Mouse (Mus musculus): ENCODE data around the gene Megf8. TPM values are rescaled to one million over a fixed set of nuclear protein-coding genes. Genes with fewer than 3 reads are reported as not detected.

The Megf8 gene
- polyA plus RNA-seq, 1 experiment from 2014 or later, result 11.3 TPM

- peaks cover 26% of the 10 kb centered on the region for H3K4me1 ChIP-seq (replicated peaks; ENCODE audit: control insufficient read depth, insufficient read depth, low read length)
- H3K36me3 ChIP-seq (ENCODE audit: control insufficient read depth, insufficient read depth, low read length), result no peaks in the 10 kb centered on the region
- no peaks in the 10 kb centered on the region for H3K9me3 ChIP-seq (ENCODE audit: control insufficient read depth, low read length)
- ATAC-seq (ENCODE audit: low FRiP score), result peak; percentile 76
- under 1% methylated on average over 53 of the region's 60 CpGs for WGBS
- H3K4me3 ChIP-seq (ENCODE audit: low read depth, low read length), result peak overlapping the region; percentile 60
- H3K27me3 ChIP-seq (ENCODE audit: control insufficient read depth, insufficient read depth, low read length), result no peaks in the 10 kb centered on the region
- DNase-seq (ENCODE audit: low spot score), result peak; percentile 86
- peak overlapping the region; percentile 81 for H3K9ac ChIP-seq (ENCODE audit: low read depth, low read length)
- peak overlapping the region; percentile 99 for H3K27ac ChIP-seq (ENCODE audit: low read depth, low read length)
- peak overlapping the region; percentile 98 for H3K4me2 ChIP-seq (replicated peaks; ENCODE audit: low read depth, low read length)
Measured at GRCm38 (mm10) chr7:25278341-25279075, 38.5 kb upstream of the Megf8 start.

GRCm38 (mm10) chr7:25279076-25279860 is 37.7 kb upstream of the Megf8 start:
- 0% methylated on average over 38 of the region's 49 CpGs for WGBS
- Histone ChIP-seq H3K4me1 (replicated peaks; ENCODE audit: control insufficient read depth, insufficient read depth, low read length) (peaks cover 33% of the 10 kb centered on the region), H3K36me3 (ENCODE audit: control insufficient read depth, insufficient read depth, low read length) (no peaks in the 10 kb centered on the region), H3K4me2 (replicated peaks; ENCODE audit: low read depth, low read length) (peak overlapping the region; percentile 98), H3K9me3 (ENCODE audit: control insufficient read depth, low read length) (no peaks in the 10 kb centered on the region), H3K4me3 (ENCODE audit: low read depth, low read length) (peak overlapping the region; percentile 60), H3K27ac (ENCODE audit: low read depth, low read length) (peak overlapping the region; percentile 99), H3K27me3 (ENCODE audit: control insufficient read depth, insufficient read depth, low read length) (no peaks in the 10 kb centered on the region), H3K9ac (ENCODE audit: low read depth, low read length) (peak overlapping the region; percentile 81)
- DNase-seq (ENCODE audit: low spot score) (peak; percentile 88), ATAC-seq (ENCODE audit: low FRiP score) (peak; percentile 68)

- Histone ChIP-seq H3K9ac (ENCODE audit: low read depth, low read length) (peak overlapping the region; percentile 81), H3K4me3 (ENCODE audit: low read depth, low read length) (peak overlapping the region; percentile 60), H3K36me3 (ENCODE audit: control insufficient read depth, insufficient read depth, low read length) (no peaks in the 10 kb centered on the region), H3K27ac (ENCODE audit: low read depth, low read length) (peak overlapping the region; percentile 99), H3K4me1 (replicated peaks; ENCODE audit: control insufficient read depth, insufficient read depth, low read length) (peaks cover 39% of the 10 kb centered on the region), H3K4me2 (replicated peaks; ENCODE audit: low read depth, low read length) (peak overlapping the region; percentile 98), H3K9me3 (ENCODE audit: control insufficient read depth, low read length) (no peaks in the 10 kb centered on the region), H3K27me3 (ENCODE audit: control insufficient read depth, insufficient read depth, low read length) (no peaks in the 10 kb centered on the region)
- DNase-seq (ENCODE audit: low spot score), result peak; percentile 46
- ATAC-seq (ENCODE audit: low FRiP score), result peak; percentile 2; the same call in 1 of the 2 replicates
- WGBS, result 2% methylated on average over 6 of the region's 6 CpGs
Measured at GRCm38 (mm10) chr7:25279861-25280791, 36.8 kb upstream of the Megf8 start.

GRCm38 (mm10) chr7:25281166-25281733 is 35.7 kb upstream of the Megf8 start:
- ATAC-seq (ENCODE audit: low FRiP score), result no peak; the same call in 1 of the 2 replicates
- Histone ChIP-seq H3K4me3 (ENCODE audit: low read depth, low read length) (peak overlapping the region; percentile 57), H3K27me3 (ENCODE audit: control insufficient read depth, insufficient read depth, low read length) (no peaks in the 10 kb centered on the region), H3K36me3 (ENCODE audit: control insufficient read depth, insufficient read depth, low read length) (no peaks in the 10 kb centered on the region), H3K9ac (ENCODE audit: low read depth, low read length) (peak overlapping the region; percentile 55; the same call in 1 of the 2 replicates), H3K9me3 (ENCODE audit: control insufficient read depth, low read length) (no peaks in the 10 kb centered on the region), H3K4me1 (replicated peaks; ENCODE audit: control insufficient read depth, insufficient read depth, low read length) (peaks cover 39% of the 10 kb centered on the region), H3K27ac (ENCODE audit: low read depth, low read length) (peak overlapping the region; percentile 99), H3K4me2 (replicated peaks; ENCODE audit: low read depth, low read length) (peak overlapping the region; percentile 79)
- 24% methylated on average over 12 of the region's 12 CpGs for WGBS
- no peak for DNase-seq (ENCODE audit: low spot score)

- peak overlapping the region; percentile 76 for H3K9ac ChIP-seq (ENCODE audit: low read depth, low read length)
- H3K36me3 ChIP-seq (ENCODE audit: control insufficient read depth, insufficient read depth, low read length), result 0 out of 2 replicates have a peak, but pooled peaks cover 3% of the 10 kb centered on the region
- ATAC-seq (ENCODE audit: low FRiP score), result peak; percentile 80
- H3K4me1 ChIP-seq (replicated peaks; ENCODE audit: control insufficient read depth, insufficient read depth, low read length), result peaks cover 39% of the 10 kb centered on the region
- H3K27ac ChIP-seq (ENCODE audit: low read depth, low read length), result peak overlapping the region; percentile 99
- H3K27me3 ChIP-seq (ENCODE audit: control insufficient read depth, insufficient read depth, low read length), result no peaks in the 10 kb centered on the region
- WGBS, result under 1% methylated on average over 70 of the region's 108 CpGs
- peak overlapping the region; percentile 79 for H3K4me2 ChIP-seq (replicated peaks; ENCODE audit: low read depth, low read length)
- H3K4me3 ChIP-seq (ENCODE audit: low read depth, low read length), result peak overlapping the region; percentile 57
- H3K9me3 ChIP-seq (ENCODE audit: control insufficient read depth, low read length), result no peaks in the 10 kb centered on the region
- DNase-seq (ENCODE audit: low spot score), result peak; percentile 98
Measured at GRCm38 (mm10) chr7:25281734-25282601, 35.0 kb upstream of the Megf8 start.

GRCm38 (mm10) chr7:25282731-25283211 is 34.2 kb upstream of the Megf8 start:
- Histone ChIP-seq H3K27ac (ENCODE audit: low read depth, low read length) (peak overlapping the region; percentile 97), H3K4me3 (ENCODE audit: low read depth, low read length) (peak overlapping the region; percentile 57), H3K4me1 (replicated peaks; ENCODE audit: control insufficient read depth, insufficient read depth, low read length) (peaks cover 35% of the 10 kb centered on the region), H3K9ac (ENCODE audit: low read depth, low read length) (peak overlapping the region; percentile 76), H3K9me3 (ENCODE audit: control insufficient read depth, low read length) (no peaks in the 10 kb centered on the region), H3K36me3 (ENCODE audit: control insufficient read depth, insufficient read depth, low read length) (0 out of 2 replicates have a peak, but pooled peaks cover 7% of the 10 kb centered on the region), H3K27me3 (ENCODE audit: control insufficient read depth, insufficient read depth, low read length) (no peaks in the 10 kb centered on the region), H3K4me2 (replicated peaks; ENCODE audit: low read depth, low read length) (peak overlapping the region; percentile 79)
- peak; percentile 57 for DNase-seq (ENCODE audit: low spot score)
- ATAC-seq (ENCODE audit: low FRiP score), result peak; percentile 4; the same call in 1 of the 2 replicates
- WGBS, result 1% methylated on average over 34 of the region's 36 CpGs

GRCm38 (mm10) chr7:25283637-25284036 is 33.3 kb upstream of the Megf8 start:
- WGBS, result 28% methylated on average over 5 of the region's 5 CpGs
- peaks cover 33% of the 10 kb centered on the region for H3K4me1 ChIP-seq (replicated peaks; ENCODE audit: control insufficient read depth, insufficient read depth, low read length)

More at GRCm38 (mm10) chr7:25283637-25284036, 33.3 kb upstream of the Megf8 start:
- DNase-seq (ENCODE audit: low spot score) (no peak), ATAC-seq (ENCODE audit: low FRiP score) (no peak)
- Histone ChIP-seq H3K4me2 (replicated peaks; ENCODE audit: low read depth, low read length) (peak overlapping the region; percentile 79), H3K4me3 (ENCODE audit: low read depth, low read length) (peak overlapping the region; percentile 57), H3K9ac (ENCODE audit: low read depth, low read length) (peak overlapping the region; percentile 76), H3K27ac (ENCODE audit: low read depth, low read length) (peak overlapping the region; percentile 97; the same call in 1 of the 2 replicates), H3K9me3 (ENCODE audit: control insufficient read depth, low read length) (no peaks in the 10 kb centered on the region), H3K27me3 (ENCODE audit: control insufficient read depth, insufficient read depth, low read length) (no peaks in the 10 kb centered on the region), H3K36me3 (ENCODE audit: control insufficient read depth, insufficient read depth, low read length) (peaks cover 13% of the 10 kb centered on the region; the same call in 1 of the 2 replicates)
